8 mouse cellular contexts compared by ENCODE assay signal in genomic region chr4:123667260-123667867, GRCm38 (mm10). TPM values are rescaled to one million over a fixed set of nuclear protein-coding genes. Genes with fewer than 3 reads are reported as not detected.
DNase-seq lines count a peak whose midpoint lies in the region; ATAC-seq lines count a peak whose summit lies in the region.

No protein-coding gene starts in this region.

- 0% methylated on average over 1 of the region's 1 CpGs for WGBS in forebrain, embryonic 15.5 days

- H3K27me3 ChIP-seq in forebrain, embryonic 15.5 days: no peaks in the 10 kb centered on the region

- peak overlapping the region; percentile 76 for H3K27ac ChIP-seq in forebrain, embryonic 15.5 days (replicated peaks)

- H3K4me2 ChIP-seq in forebrain, embryonic 15.5 days (replicated peaks): no peak overlapping the region

- no peak overlapping the region for H3K9ac ChIP-seq in forebrain, embryonic 15.5 days (replicated peaks)

- peak; percentile 95 for DNase-seq in NIH3T3 (ENCODE audit: low read depth)
- DNase-seq in cerebellum, adult 11-12 months: peak; percentile 67
- peak; percentile 89 for DNase-seq in heart, postnatal 4 days
- DNase-seq in layer of hippocampus, postnatal 10 days (ENCODE audit: low spot score in 2 of 2): peak; percentile 88 to 90
- peak; percentile 83 for DNase-seq in lung, postnatal 25 days (ENCODE audit: low spot score)
- peak; percentile 81 for DNase-seq in retina, postnatal 7 days (ENCODE audit: low read depth, low spot score)
- DNase-seq in yolk sac, embryonic 10.5 days (ENCODE audit: low spot score): peak; percentile 75

- peak; percentile 30; the same call in 1 of the 2 replicates for ATAC-seq in forebrain, embryonic 15.5 days (replicated peaks)

- no peaks in the 10 kb centered on the region for H3K9me3 ChIP-seq in forebrain, embryonic 15.5 days

- no peak overlapping the region for H3K4me3 ChIP-seq in forebrain, embryonic 15.5 days

- H3K4me1 ChIP-seq in forebrain, embryonic 15.5 days: peaks cover 65% of the 10 kb centered on the region

- no peaks in the 10 kb centered on the region for H3K36me3 ChIP-seq in forebrain, embryonic 15.5 days

RNA-seq across cellular contexts. Expression of gene Macf1, which starts 16.8 kb away (rescaled TPM):
- 73.5 and 76.0 TPM in 2 replicates for polyA plus RNA-seq in forebrain, embryonic 15.5 days (2015; fragmentation: Nextera tagmentation; extraction: Ambion mirVana)
- 100 to 1,000 TPM; 431 to 441 TPM for total RNA-seq in heart, postnatal 4 days (2021)
- total RNA-seq in layer of hippocampus, postnatal 10 days (2021): 100 to 1,000 TPM; 242 to 248 TPM

RNA-seq across cellular contexts. Expression of gene Ndufs5, which starts 50.6 kb away (rescaled TPM):
- 379 and 398 TPM in 2 replicates for polyA plus RNA-seq in forebrain, embryonic 15.5 days (2015; fragmentation: Nextera tagmentation; extraction: Ambion mirVana)
- 100 to 1,000 TPM; 273 to 301 TPM for total RNA-seq in heart, postnatal 4 days (2021)
- 100 to 1,000 TPM; 174 to 175 TPM for total RNA-seq in layer of hippocampus, postnatal 10 days (2021)
